Comparison of ENCODE assay signal across 23 mouse cellular contexts in genomic region chr2:51610897-51611296, GRCm38 (mm10). TPM values are rescaled to one million over a fixed set of nuclear protein-coding genes. Genes with fewer than 3 reads are reported as not detected.
A peak's percentile ranks its signal among the peaks of the same experiment; 100 is the strongest.
DNase-seq lines count a peak whose midpoint lies in the region; ATAC-seq and TF ChIP-seq lines count a peak whose summit lies in the region.
"Had no signal": no experiment of that assay in that cellular context is flagged by ENCODE, and none has a peak within 500 bp of the region (broad histone marks: within the 10 kb centered on the region; RNA-seq: fewer than 3 reads in every experiment).

No protein-coding gene starts in this region.

- no peak overlapping the region for H3K27ac ChIP-seq in hindbrain, embryonic 11.5 days (ENCODE audit: low read depth, low read length)
- H3K27ac ChIP-seq in hindbrain, embryonic 10.5 days, result no peak overlapping the region
- H3K27ac ChIP-seq in forebrain, embryonic 15.5 days (replicated peaks), result peak overlapping the region; percentile 42
- H3K27ac ChIP-seq in hindbrain, postnatal 0 days, result peak overlapping the region; percentile 12; the same call in 1 of the 2 replicates
- no peak overlapping the region for H3K27ac ChIP-seq in midbrain, postnatal 0 days (ENCODE audit: low read depth, low read length)
- H3K27ac ChIP-seq: embryonic facial prominence, embryonic 15.5 days; liver, embryonic 15.5 days had no signal

- H3K27me3 ChIP-seq in hindbrain, embryonic 11.5 days (ENCODE audit: control insufficient read depth, insufficient read depth, low read length), result no peaks in the 10 kb centered on the region
- no peaks in the 10 kb centered on the region for H3K27me3 ChIP-seq in hindbrain, embryonic 10.5 days (ENCODE audit: insufficient read depth, poor library complexity, severe bottlenecking)
- no peaks in the 10 kb centered on the region for H3K27me3 ChIP-seq in forebrain, embryonic 15.5 days
- no peaks in the 10 kb centered on the region for H3K27me3 ChIP-seq in hindbrain, postnatal 0 days (ENCODE audit: insufficient read depth, low read length)
- H3K27me3 ChIP-seq in midbrain, postnatal 0 days (ENCODE audit: insufficient read depth, low read length), result no peaks in the 10 kb centered on the region
- H3K27me3 ChIP-seq: embryonic facial prominence, embryonic 15.5 days; liver, embryonic 15.5 days had no signal

- no peak overlapping the region for H3K4me2 ChIP-seq in hindbrain, embryonic 11.5 days (replicated peaks; ENCODE audit: low read depth, low read length)
- peak overlapping the region; percentile 42 for H3K4me2 ChIP-seq in forebrain, embryonic 15.5 days (replicated peaks)
- peak overlapping the region; percentile 53 for H3K4me2 ChIP-seq in hindbrain, postnatal 0 days (ENCODE audit: low read depth, low read length)
- H3K4me2 ChIP-seq in midbrain, postnatal 0 days (ENCODE audit: low read depth, low read length, poor library complexity, severe bottlenecking), result peak overlapping the region; percentile 50; the same call in 1 of the 2 replicates
- H3K4me2 ChIP-seq: liver, embryonic 15.5 days had no signal

- TF ChIP-seq CTCF in hindbrain, postnatal 0 days (IDR thresholded peaks at IDR 0.05; ENCODE audit: low read depth), result no peak
- no peak for TF ChIP-seq CTCF in midbrain, postnatal 0 days (IDR thresholded peaks at IDR 0.05)

- no peak overlapping the region for H3K4me3 ChIP-seq in hindbrain, embryonic 11.5 days (ENCODE audit: low read depth, low read length)
- H3K4me3 ChIP-seq in hindbrain, embryonic 10.5 days, result no peak overlapping the region
- H3K4me3 ChIP-seq in forebrain, embryonic 15.5 days, result no peak overlapping the region
- peak overlapping the region; percentile 21; the same call in 1 of the 2 replicates for H3K4me3 ChIP-seq in hindbrain, postnatal 0 days (ENCODE audit: low read length)
- peak overlapping the region; percentile 27; the same call in 1 of the 2 replicates for H3K4me3 ChIP-seq in midbrain, postnatal 0 days (ENCODE audit: low read depth, low read length)
- H3K4me3 ChIP-seq: embryonic facial prominence, embryonic 15.5 days; liver, embryonic 15.5 days had no signal

- 0 out of 2 replicates have a peak, but pooled peaks cover 2% of the 10 kb centered on the region for H3K4me1 ChIP-seq in hindbrain, embryonic 11.5 days (replicated peaks; ENCODE audit: control insufficient read depth, insufficient read depth, low read length)
- peaks cover 15% of the 10 kb centered on the region for H3K4me1 ChIP-seq in hindbrain, embryonic 10.5 days (replicated peaks)
- peaks cover 16% of the 10 kb centered on the region for H3K4me1 ChIP-seq in forebrain, embryonic 15.5 days
- peaks cover 9% of the 10 kb centered on the region for H3K4me1 ChIP-seq in hindbrain, postnatal 0 days (ENCODE audit: insufficient read depth, low read length)
- H3K4me1 ChIP-seq in midbrain, postnatal 0 days (ENCODE audit: insufficient read depth, low read length), result peaks cover 2% of the 10 kb centered on the region
- H3K4me1 ChIP-seq: embryonic facial prominence, embryonic 15.5 days; liver, embryonic 15.5 days had no signal

- peak; percentile 78 for ATAC-seq in hindbrain, embryonic 11.5 days (ENCODE audit: low FRiP score)
- peak; percentile 75; the same call in 1 of the 2 replicates for ATAC-seq in forebrain, embryonic 15.5 days (replicated peaks)
- ATAC-seq in hindbrain, postnatal 0 days, result no peak
- no peak for ATAC-seq in midbrain, postnatal 0 days (ENCODE audit: low FRiP score)
- ATAC-seq: lung, postnatal 0 days had no signal

- DNase-seq in hindbrain, embryonic 11.5 days (ENCODE audit: low spot score), result peak; percentile 41
- DNase-seq in hindbrain, embryonic 10.5 days (ENCODE audit: low spot score), result no peak
- peak; percentile 48 for DNase-seq in hindbrain, postnatal 0 days (ENCODE audit: low spot score)
- DNase-seq in midbrain, postnatal 0 days (ENCODE audit: low spot score), result peak; percentile 50
- DNase-seq in urinary bladder, postnatal 14 days (ENCODE audit: low spot score), result no peak
- DNase-seq in kidney, postnatal 4 days, result no peak
- no peak for DNase-seq in right cerebral cortex, postnatal 10 days (ENCODE audit: low spot score in 2 of 2)
- DNase-seq: adrenal gland, postnatal 25 days; B cell, adult 2 months; cerebellum, adult 9-11 months; kidney, adult 18-20 months; kidney, postnatal 25 days; thymus, postnatal 25 days had no signal

- H3K9ac ChIP-seq in hindbrain, embryonic 11.5 days (ENCODE audit: low read depth, low read length), result no peak overlapping the region
- no peak overlapping the region for H3K9ac ChIP-seq in forebrain, embryonic 15.5 days (replicated peaks)
- no peak overlapping the region; the same call in 1 of the 2 replicates for H3K9ac ChIP-seq in hindbrain, postnatal 0 days (replicated peaks; ENCODE audit: low read length)
- no peak overlapping the region for H3K9ac ChIP-seq in midbrain, postnatal 0 days (replicated peaks; ENCODE audit: low read length, poor library complexity, severe bottlenecking)
- H3K9ac ChIP-seq: embryonic facial prominence, embryonic 15.5 days; liver, embryonic 15.5 days had no signal

- H3K36me3 ChIP-seq in hindbrain, embryonic 11.5 days (ENCODE audit: control insufficient read depth, insufficient read depth, low read length), result no peaks in the 10 kb centered on the region
- H3K36me3 ChIP-seq in hindbrain, embryonic 10.5 days, result no peaks in the 10 kb centered on the region
- H3K36me3 ChIP-seq in forebrain, embryonic 15.5 days, result no peaks in the 10 kb centered on the region
- H3K36me3 ChIP-seq in hindbrain, postnatal 0 days (ENCODE audit: insufficient read depth, low read length), result no peaks in the 10 kb centered on the region
- no peaks in the 10 kb centered on the region for H3K36me3 ChIP-seq in midbrain, postnatal 0 days (ENCODE audit: insufficient read depth, low read length)
- H3K36me3 ChIP-seq: embryonic facial prominence, embryonic 15.5 days; liver, embryonic 15.5 days had no signal

- 24% methylated on average over 2 of the region's 2 CpGs for WGBS in hindbrain, embryonic 11.5 days
- WGBS in hindbrain, embryonic 10.5 days, result 30% methylated on average over 2 of the region's 2 CpGs
- 13% methylated on average over 2 of the region's 2 CpGs for WGBS in forebrain, embryonic 15.5 days
- 13% methylated on average over 2 of the region's 2 CpGs for WGBS in hindbrain, postnatal 0 days
- 15% methylated on average over 2 of the region's 2 CpGs for WGBS in midbrain, postnatal 0 days

- no peaks in the 10 kb centered on the region for H3K9me3 ChIP-seq in hindbrain, embryonic 11.5 days (ENCODE audit: control insufficient read depth, low read length)
- no peaks in the 10 kb centered on the region for H3K9me3 ChIP-seq in hindbrain, embryonic 10.5 days
- H3K9me3 ChIP-seq in forebrain, embryonic 15.5 days, result no peaks in the 10 kb centered on the region
- H3K9me3 ChIP-seq in hindbrain, postnatal 0 days (ENCODE audit: low read length), result no peaks in the 10 kb centered on the region
- no peaks in the 10 kb centered on the region for H3K9me3 ChIP-seq in midbrain, postnatal 0 days (ENCODE audit: low read length)
- H3K9me3 ChIP-seq: embryonic facial prominence, embryonic 15.5 days; liver, embryonic 15.5 days had no signal

RNA-seq across cellular contexts. Expression of gene Tas2r134, which starts 16.4 kb away (rescaled TPM):
- polyA plus RNA-seq in hindbrain, embryonic 11.5 days (2014; fragmentation: Nextera tagmentation; extraction: Ambion mirVana), result not detected in 2 replicates
- polyA plus RNA-seq in hindbrain, embryonic 10.5 days (2016; fragmentation: Nextera tagmentation; extraction: Ambion mirVana), result not detected in 2 replicates
- polyA plus RNA-seq in forebrain, embryonic 15.5 days (2015; fragmentation: Nextera tagmentation; extraction: Ambion mirVana), result not detected in 2 replicates
- total RNA-seq in hindbrain, postnatal 0 days (2014; rRNA removed), result not detected in 2 replicates
- polyA plus RNA-seq in hindbrain, postnatal 0 days (2015; fragmentation: Nextera tagmentation; extraction: Ambion mirVana), result not detected in 2 replicates
- total RNA-seq in midbrain, postnatal 0 days (2014; rRNA removed), result not detected in 2 replicates
- not detected in 2 replicates for polyA plus RNA-seq in midbrain, postnatal 0 days (2015; fragmentation: Nextera tagmentation; extraction: Ambion mirVana)
- total RNA-seq: adrenal gland, postnatal 25 days; gastrocnemius, postnatal 4 days; heart, postnatal 4 days; left cerebral cortex, postnatal 10 days; megakaryocyte progenitor cell, adult 5-6 weeks had no signal
- polyA plus RNA-seq: embryonic facial prominence, embryonic 15.5 days; heart, embryonic 14.5 days; limb, embryonic 14.5 days; liver, embryonic 15.5 days; lung, postnatal 0 days had no signal

Comparison
In these comparisons a context has a peak if more than half of its experiments do, and no peak if none do; other contexts are left out.
1. ATAC-seq: peak in hindbrain, embryonic 11.5 days (single experiment) and forebrain, embryonic 15.5 days (single experiment); none in hindbrain, postnatal 0 days (single experiment) and midbrain, postnatal 0 days (single experiment).
2. DNase-seq: peak in hindbrain, embryonic 11.5 days (single experiment), hindbrain, postnatal 0 days (single experiment) and midbrain, postnatal 0 days (single experiment); none in hindbrain, embryonic 10.5 days (single experiment), urinary bladder, postnatal 14 days (single experiment), kidney, postnatal 4 days (0 of 2) and right cerebral cortex, postnatal 10 days (0 of 2).
3. H3K27ac ChIP-seq: peak in forebrain, embryonic 15.5 days (single experiment) and hindbrain, postnatal 0 days (single experiment); none in hindbrain, embryonic 11.5 days (single experiment), hindbrain, embryonic 10.5 days (single experiment) and midbrain, postnatal 0 days (single experiment).
4. H3K4me3 ChIP-seq: peak in hindbrain, postnatal 0 days (single experiment) and midbrain, postnatal 0 days (single experiment); none in hindbrain, embryonic 11.5 days (single experiment), hindbrain, embryonic 10.5 days (single experiment) and forebrain, embryonic 15.5 days (single experiment).